Mouse (Mus musculus): ENCODE results near the gene Pik3r4.

The Pik3r4 gene

GRCm38 (mm10) chr9:105656189-105656588, 13.4 kb downstream of the Pik3r4 start:
- H3K27me3 ChIP-seq (ENCODE audit: insufficient read depth, low read length): no peaks in the 10 kb centered on the region
- peaks cover 68% of the 10 kb centered on the region for H3K36me3 ChIP-seq (ENCODE audit: insufficient read depth, low read length)
- TF ChIP-seq NANOG (IDR thresholded peaks at IDR 0.05; ENCODE audit: borderline replicate concordance, low read length) (no peak), CTCF (conservative IDR thresholded peaks at IDR 0.05; ENCODE audit: low read length) (no peak), POU5F1 (IDR thresholded peaks at IDR 0.05; ENCODE audit: borderline replicate concordance, low read length) (no peak)
- H3K4me1 ChIP-seq (replicated peaks; ENCODE audit: low read depth, low read length): peaks cover 17% of the 10 kb centered on the region
- H3K4me3 ChIP-seq (replicated peaks; ENCODE audit: low read length): no peak overlapping the region
- no peaks in the 10 kb centered on the region for H3K9me3 ChIP-seq (ENCODE audit: low read length)

- Histone ChIP-seq H3K9me3 (ENCODE audit: low read length) (no peaks in the 10 kb centered on the region), H3K27me3 (ENCODE audit: insufficient read depth, low read length) (no peaks in the 10 kb centered on the region), H3K4me3 (replicated peaks; ENCODE audit: low read length) (no peak overlapping the region), H3K4me1 (replicated peaks; ENCODE audit: low read depth, low read length) (peaks cover 17% of the 10 kb centered on the region), H3K36me3 (ENCODE audit: insufficient read depth, low read length) (peaks cover 64% of the 10 kb centered on the region)
- TF ChIP-seq NANOG (IDR thresholded peaks at IDR 0.05; ENCODE audit: borderline replicate concordance, low read length) (no peak), POU5F1 (IDR thresholded peaks at IDR 0.05; ENCODE audit: borderline replicate concordance, low read length) (no peak), CTCF (conservative IDR thresholded peaks at IDR 0.05; ENCODE audit: low read length) (no peak)
Measured at GRCm38 (mm10) chr9:105658216-105658615, 15.4 kb downstream of the Pik3r4 start.

GRCm38 (mm10) chr9:105659877-105660276, 17.1 kb downstream of the Pik3r4 start:
- Histone ChIP-seq H3K4me3 (replicated peaks; ENCODE audit: low read length) (no peak overlapping the region), H3K36me3 (ENCODE audit: insufficient read depth, low read length) (peaks cover 65% of the 10 kb centered on the region), H3K27me3 (ENCODE audit: insufficient read depth, low read length) (no peaks in the 10 kb centered on the region), H3K4me1 (replicated peaks; ENCODE audit: low read depth, low read length) (peaks cover 30% of the 10 kb centered on the region), H3K9me3 (ENCODE audit: low read length) (no peaks in the 10 kb centered on the region)
- TF ChIP-seq NANOG (IDR thresholded peaks at IDR 0.05; ENCODE audit: borderline replicate concordance, low read length) (no peak), POU5F1 (IDR thresholded peaks at IDR 0.05; ENCODE audit: borderline replicate concordance, low read length) (no peak)

GRCm38 (mm10) chr9:105665269-105665668, 22.5 kb downstream of the Pik3r4 start:
- no peaks in the 10 kb centered on the region for H3K27me3 ChIP-seq (ENCODE audit: insufficient read depth, low read length)
- H3K9me3 ChIP-seq (ENCODE audit: low read length): no peaks in the 10 kb centered on the region
- H3K4me3 ChIP-seq (replicated peaks; ENCODE audit: low read length): no peak overlapping the region
- H3K36me3 ChIP-seq (ENCODE audit: insufficient read depth, low read length): peaks cover 84% of the 10 kb centered on the region
- peaks cover 27% of the 10 kb centered on the region for H3K4me1 ChIP-seq (replicated peaks; ENCODE audit: low read depth, low read length)
- no peak for TF ChIP-seq POU5F1 (IDR thresholded peaks at IDR 0.05; ENCODE audit: borderline replicate concordance, low read length)
- no peak for TF ChIP-seq CTCF (conservative IDR thresholded peaks at IDR 0.05; ENCODE audit: low read length)
- TF ChIP-seq NANOG (IDR thresholded peaks at IDR 0.05; ENCODE audit: borderline replicate concordance, low read length): no peak

GRCm38 (mm10) chr9:105670916-105671315, 28.1 kb downstream of the Pik3r4 start:
- H3K9me3 ChIP-seq (ENCODE audit: low read length): no peaks in the 10 kb centered on the region
- no peaks in the 10 kb centered on the region for H3K27me3 ChIP-seq (ENCODE audit: insufficient read depth, low read length)
- H3K36me3 ChIP-seq (ENCODE audit: insufficient read depth, low read length): peaks cover 60% of the 10 kb centered on the region
- TF ChIP-seq CTCF (conservative IDR thresholded peaks at IDR 0.05; ENCODE audit: low read length) (no peak), NANOG (IDR thresholded peaks at IDR 0.05; ENCODE audit: borderline replicate concordance, low read length) (no peak), POU5F1 (IDR thresholded peaks at IDR 0.05; ENCODE audit: borderline replicate concordance, low read length) (no peak)
- 0 out of 2 replicates have a peak, but pooled peaks cover 4% of the 10 kb centered on the region for H3K4me1 ChIP-seq (replicated peaks; ENCODE audit: low read depth, low read length)
- H3K4me3 ChIP-seq (replicated peaks; ENCODE audit: low read length): no peak overlapping the region

- Histone ChIP-seq H3K27me3 (ENCODE audit: insufficient read depth, low read length) (no peaks in the 10 kb centered on the region), H3K36me3 (ENCODE audit: insufficient read depth, low read length) (peaks cover 64% of the 10 kb centered on the region), H3K4me1 (replicated peaks; ENCODE audit: low read depth, low read length) (no peaks in the 10 kb centered on the region), H3K9me3 (ENCODE audit: low read length) (no peaks in the 10 kb centered on the region), H3K4me3 (replicated peaks; ENCODE audit: low read length) (no peak overlapping the region)
- TF ChIP-seq POU5F1 (IDR thresholded peaks at IDR 0.05; ENCODE audit: borderline replicate concordance, low read length): no peak
- TF ChIP-seq CTCF (conservative IDR thresholded peaks at IDR 0.05; ENCODE audit: low read length): no peak
- TF ChIP-seq NANOG (IDR thresholded peaks at IDR 0.05; ENCODE audit: borderline replicate concordance, low read length): no peak
Measured at GRCm38 (mm10) chr9:105672032-105672431, 29.3 kb downstream of the Pik3r4 start.

GRCm38 (mm10) chr9:105675941-105676340, 33.2 kb downstream of the Pik3r4 start:
- Histone ChIP-seq H3K9me3 (ENCODE audit: low read length) (no peaks in the 10 kb centered on the region), H3K4me1 (replicated peaks; ENCODE audit: low read depth, low read length) (no peaks in the 10 kb centered on the region; the same call in 1 of the 2 replicates), H3K36me3 (ENCODE audit: insufficient read depth, low read length) (peaks cover 50% of the 10 kb centered on the region), H3K27me3 (ENCODE audit: insufficient read depth, low read length) (no peaks in the 10 kb centered on the region), H3K4me3 (replicated peaks; ENCODE audit: low read length) (no peak overlapping the region)
- TF ChIP-seq POU5F1 (IDR thresholded peaks at IDR 0.05; ENCODE audit: borderline replicate concordance, low read length) (no peak), NANOG (IDR thresholded peaks at IDR 0.05; ENCODE audit: borderline replicate concordance, low read length) (no peak), CTCF (conservative IDR thresholded peaks at IDR 0.05; ENCODE audit: low read length) (no peak)

- H3K9me3 ChIP-seq (ENCODE audit: low read length): no peaks in the 10 kb centered on the region
- no peak overlapping the region for H3K4me3 ChIP-seq (replicated peaks; ENCODE audit: low read length)
- TF ChIP-seq CTCF (conservative IDR thresholded peaks at IDR 0.05; ENCODE audit: low read length) (no peak), POU5F1 (IDR thresholded peaks at IDR 0.05; ENCODE audit: borderline replicate concordance, low read length) (no peak), NANOG (IDR thresholded peaks at IDR 0.05; ENCODE audit: borderline replicate concordance, low read length) (no peak)
- no peaks in the 10 kb centered on the region; the same call in 1 of the 2 replicates for H3K4me1 ChIP-seq (replicated peaks; ENCODE audit: low read depth, low read length)
- no peaks in the 10 kb centered on the region for H3K27me3 ChIP-seq (ENCODE audit: insufficient read depth, low read length)
- peaks cover 82% of the 10 kb centered on the region for H3K36me3 ChIP-seq (ENCODE audit: insufficient read depth, low read length)
Measured at GRCm38 (mm10) chr9:105681386-105681785, 38.6 kb downstream of the Pik3r4 start.

- Histone ChIP-seq H3K4me1 (replicated peaks; ENCODE audit: low read depth, low read length) (no peaks in the 10 kb centered on the region; the same call in 1 of the 2 replicates), H3K36me3 (ENCODE audit: insufficient read depth, low read length) (peaks cover 83% of the 10 kb centered on the region), H3K27me3 (ENCODE audit: insufficient read depth, low read length) (no peaks in the 10 kb centered on the region), H3K9me3 (ENCODE audit: low read length) (no peaks in the 10 kb centered on the region), H3K4me3 (replicated peaks; ENCODE audit: low read length) (no peak overlapping the region)
- TF ChIP-seq NANOG (IDR thresholded peaks at IDR 0.05; ENCODE audit: borderline replicate concordance, low read length): no peak
Measured at GRCm38 (mm10) chr9:105684549-105685165, 41.9 kb downstream of the Pik3r4 start.
